Mouse (Mus musculus) MEL (cell line): ENCODE data around the gene Hist1h1e. TPM values are rescaled to one million over a fixed set of nuclear protein-coding genes. Genes with fewer than 3 reads are reported as not detected.
"Not testable (repeated sequence)": the region's sequence is repeated elsewhere in the genome, so short reads cannot be mapped to it uniquely, and the experiment has no call there.

Experiments used
- DNase-seq: peaks from one replicate; pipeline ENCODE4 v3.0.0; 2011; ENCODE audit warnings: low read depth, low spot score
- H3K27ac ChIP-seq: 2 replicates; pipeline ENCODE4 v1.5.1; 2012; ENCODE audit warnings: low read depth, mild to moderate bottlenecking, control low read depth, low read length, moderate library complexity; ENCODE audit not compliant: control insufficient read depth
- H3K27me3 ChIP-seq, 2 experiments: fragments of 150-350 bp in 1 of 2; sonication (generic) in 1 of 2; 2 replicates each; pipeline ENCODE4 v1.6.1; 2012; ENCODE audit warnings: low read length in 2 of 2, mild to moderate bottlenecking in 2 of 2, improper control_type of control experiment in 1 of 2, moderate library complexity in 1 of 2; ENCODE audit not compliant: insufficient read depth in 2 of 2, control insufficient read depth in 1 of 2
- H3K36me3 ChIP-seq, 2 experiments: 2 replicates each; pipeline ENCODE4 v1.6.1; 2012 to 2014; ENCODE audit warnings: low read length in 2 of 2, improper control_type of control experiment in 1 of 2, inconsistent platforms in 1 of 2, mild to moderate bottlenecking in 1 of 2; ENCODE audit not compliant: insufficient read depth in 2 of 2, control insufficient read depth in 1 of 2
- H3K4me1 ChIP-seq, 2 experiments: fragments of 150-350 bp in 1 of 2; sonication (generic) in 1 of 2; 2 replicates each; pipeline ENCODE4 v1.6.1; 2012; ENCODE audit warnings: low read length in 2 of 2, improper control_type of control experiment in 1 of 2, mild to moderate bottlenecking in 1 of 2; ENCODE audit not compliant: insufficient read depth in 2 of 2, control insufficient read depth in 1 of 2
- H3K4me3 ChIP-seq, 2 experiments: fragments of 150-350 bp in 1 of 2; sonication (generic) in 1 of 2; 2 replicates each; pipeline ENCODE4 v1.5.1; 2012; ENCODE audit warnings: low read depth in 2 of 2, low read length in 2 of 2, mild to moderate bottlenecking in 2 of 2, moderate library complexity in 2 of 2, control low read depth in 1 of 2, improper control_type of control experiment in 1 of 2; ENCODE audit not compliant: control insufficient read depth in 1 of 2, insufficient read depth in 1 of 2
- H3K79me2 ChIP-seq: 2 replicates; pipeline ENCODE4 v1.6.1; 2012; ENCODE audit warnings: mild to moderate bottlenecking, low read length, moderate library complexity; ENCODE audit not compliant: control insufficient read depth, poor library complexity, insufficient read depth
- H3K9ac ChIP-seq: 2 replicates; pipeline ENCODE4 v1.6.1; 2012; ENCODE audit warnings: low read depth, mild to moderate bottlenecking, control low read depth, low read length, moderate library complexity; ENCODE audit not compliant: control insufficient read depth, poor library complexity, severe bottlenecking
- H3K9me3 ChIP-seq: fragments of 150-350 bp; sonication (generic); replicated peaks from 2 replicates; pipeline ENCODE4 v1.6.1; 2012; ENCODE audit warnings: mild to moderate bottlenecking, low read length, improper control_type of control experiment, moderate library complexity; ENCODE audit not compliant: insufficient read depth
- CTCF ChIP-seq, 3 experiments: IDR thresholded peaks in 2 of 3; conservative IDR thresholded peaks in 1 of 3; 2 replicates each; pipeline ENCODE4 v1.5.1; 2011 to 2012; ENCODE audit warnings: low read length in 3 of 3, low read depth in 2 of 3, mild to moderate bottlenecking in 2 of 3, improper control_type of control experiment in 1 of 3, inconsistent platforms in 1 of 3, mixed read lengths in 1 of 3, moderate library complexity in 1 of 3; ENCODE audit not compliant: control insufficient read depth in 1 of 3, insufficient read depth in 1 of 3, poor library complexity in 1 of 3, severe bottlenecking in 1 of 3
- POLR2A ChIP-seq, 2 experiments: IDR thresholded peaks; 2 replicates each; pipeline ENCODE4 v1.6.1; 2011 to 2012; ENCODE audit warnings: low read length in 2 of 2, mild to moderate bottlenecking in 2 of 2, control low read depth in 1 of 2, improper control_type of control experiment in 1 of 2, low read depth in 1 of 2, moderate library complexity in 1 of 2; ENCODE audit not compliant: control insufficient read depth in 1 of 2, insufficient read depth in 1 of 2, poor library complexity in 1 of 2
- POLR2AphosphoS5 ChIP-seq: IDR thresholded peaks from 2 replicates; pipeline ENCODE4 v1.6.1; 2012; ENCODE audit warnings: low read depth, borderline replicate concordance, mild to moderate bottlenecking, inconsistent platforms, low read length, moderate library complexity, mixed read lengths
- RCOR1 ChIP-seq: IDR thresholded peaks from 2 replicates; pipeline ENCODE4 v1.6.1; 2012; ENCODE audit warnings: low read depth, mild to moderate bottlenecking, inconsistent platforms, low read length, improper control_type of control experiment
- TBP ChIP-seq: IDR thresholded peaks from 2 replicates; pipeline ENCODE4 v1.8.0; 2011; ENCODE audit warnings: low read depth, low read length, improper control_type of control experiment
- TCF12 ChIP-seq: IDR thresholded peaks from 2 replicates; pipeline ENCODE4 v1.6.1; 2014; ENCODE audit warnings: low read depth, mild to moderate bottlenecking, inconsistent platforms, low read length, improper control_type of control experiment, moderate library complexity
- UBTF ChIP-seq: IDR thresholded peaks from 2 replicates; pipeline ENCODE4 v1.6.1; 2012; ENCODE audit warnings: low read depth, mild to moderate bottlenecking, inconsistent platforms, low read length, improper control_type of control experiment, moderate library complexity, borderline replicate concordance; ENCODE audit not compliant: insufficient read depth
- polyA plus RNA-seq, 2 experiments: library from polyadenylated mRNA; stranded (reverse) in 1 of 2; unstranded in 1 of 2; fragments of >175 nt in 1 of 2; fragments of >200 nt in 1 of 2; gene quantifications; 2 replicates each; pipeline versions ENCODE4 v1.2.1 to v1.2.4; 2012; ENCODE audit warnings: low replicate concordance in 2 of 2, low read depth in 1 of 2; ENCODE audit not compliant: insufficient read length in 2 of 2, insufficient read depth in 1 of 2, missing spikeins in 1 of 2
- total RNA-seq: library from RNA; depleted of rRNA; stranded (reverse); fragments of 300-350 nt; gene quantifications from 2 replicates; pipeline ENCODE4 v1.2.3, GENCODE M21; 2012

Hist1h1e gene
- total and polyA plus RNA-seq, 3 experiments: 1.6 to 268 TPM; not detected in 1

DNA sequence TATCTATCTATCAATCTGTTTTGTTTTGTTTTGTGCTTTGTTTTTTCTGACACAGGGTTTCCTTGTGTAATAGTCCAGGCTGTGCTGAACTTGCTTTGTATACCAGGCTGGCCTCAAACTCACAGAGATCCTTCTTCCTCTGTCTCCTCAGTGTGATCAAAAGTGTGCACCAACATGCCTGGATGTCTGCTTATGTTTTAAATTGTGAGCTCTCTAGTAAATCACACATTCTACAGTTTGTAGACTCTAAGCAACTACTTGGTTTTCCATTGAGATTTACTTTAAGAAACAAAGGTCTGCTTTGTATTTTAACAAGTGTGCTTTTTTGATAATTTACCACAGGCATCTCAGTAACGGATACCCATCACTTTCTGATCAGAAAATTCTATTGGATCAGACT lies 44.5 kb downstream of the Hist1h1e start (continued):
- TF ChIP-seq RCOR1 (no peak), TCF12 (no peak)

DNA sequence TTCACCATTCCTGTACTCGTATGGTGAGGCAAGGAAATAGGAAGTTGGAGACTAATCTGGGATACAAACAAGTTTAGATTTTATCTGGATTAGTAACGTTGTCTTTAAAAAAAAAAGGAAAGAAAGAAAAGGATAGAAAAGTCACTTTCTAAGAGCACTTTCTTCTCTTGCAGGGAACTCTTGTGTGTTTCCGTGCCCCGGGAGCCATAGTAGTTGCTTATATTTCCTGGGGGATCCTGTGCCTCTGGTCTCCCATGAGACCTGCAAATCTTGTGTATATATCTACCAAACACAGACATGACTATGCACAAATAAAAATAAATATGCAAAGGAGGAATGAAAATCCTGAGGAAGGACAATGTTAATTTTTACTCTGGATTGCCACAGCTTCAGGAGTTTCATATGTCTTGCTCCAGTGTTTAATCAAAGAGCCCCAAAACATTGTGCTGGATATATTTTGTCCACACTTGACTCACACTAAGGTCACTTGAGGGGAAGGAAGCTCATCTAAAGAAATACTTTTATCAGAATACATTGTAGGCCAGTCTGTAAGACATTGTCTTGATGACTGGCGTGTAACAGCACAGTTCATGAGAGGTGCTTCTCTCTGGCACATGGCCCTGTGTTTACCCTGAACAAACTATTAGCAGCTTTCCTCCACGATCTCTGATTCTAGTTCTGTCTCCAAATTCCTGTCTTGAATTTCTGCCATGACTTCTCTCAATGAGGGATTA lies 45.3 kb downstream of the Hist1h1e start:
- H3K27ac ChIP-seq: peak overlapping the region; percentile 86
- peaks cover 0 to 2% of the 10 kb centered on the region in 2 experiments; a peak in 1 of 4 replicates for H3K4me1 ChIP-seq
- peak; percentile 75 for DNase-seq
- H3K36me3 ChIP-seq: peaks cover 0 to 32% of the 10 kb centered on the region in 2 experiments; a peak in 2 of 4 replicates
- no peaks in the 10 kb centered on the region for H3K27me3 ChIP-seq
- peaks cover 6% of the 10 kb centered on the region; the same call in 1 of the 2 replicates for H3K79me2 ChIP-seq
- peak overlapping the region; percentile 6 to 47 for H3K4me3 ChIP-seq
- TF ChIP-seq TBP (0 out of 2 replicates have a peak, but pooled peaks have one; percentile 12), CTCF (IDR thresholded peaks at IDR 0.05 in 2 of 3, conservative IDR thresholded peaks at IDR 0.05 in 1 of 3; ENCODE audit: control insufficient read depth in 1 of 3, insufficient read depth in 1 of 3, low read depth in 2 of 3, low read length in 3 of 3, poor library complexity in 1 of 3, severe bottlenecking in 1 of 3) (no peak)
- H3K9me3 ChIP-seq: no peaks in the 10 kb centered on the region
- peak overlapping the region; percentile 73 for H3K9ac ChIP-seq

DNA sequence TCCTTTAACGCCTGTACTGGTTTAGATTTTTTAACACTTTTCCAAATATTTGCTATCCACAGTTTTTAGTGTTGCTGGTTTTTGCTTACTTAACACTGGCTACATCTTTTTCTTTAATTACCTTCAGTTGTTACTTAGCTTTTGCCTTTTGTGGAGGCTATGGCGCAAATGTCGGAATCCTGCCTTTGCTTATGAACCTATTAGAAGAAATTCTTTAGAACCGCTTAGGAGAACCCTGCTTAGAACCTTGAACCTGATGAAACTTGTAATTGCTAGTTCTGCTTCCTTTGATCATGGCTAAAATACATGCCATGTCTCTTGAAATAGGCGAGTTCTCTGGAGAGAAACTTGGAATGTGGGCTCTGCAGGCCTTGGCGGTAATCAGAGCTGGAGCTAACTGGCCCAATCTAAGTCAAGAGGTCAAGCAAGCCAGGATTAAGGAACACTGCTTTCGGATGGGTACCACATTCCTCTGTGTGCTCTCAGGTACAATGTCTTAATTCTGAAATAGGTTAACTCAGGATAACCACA lies 45.9 kb downstream of the Hist1h1e start:
- H3K27me3 ChIP-seq: no peaks in the 10 kb centered on the region
- H3K36me3 ChIP-seq: peaks cover 0 to 31% of the 10 kb centered on the region in 2 experiments; a peak in 2 of 4 replicates
- peak; percentile 86 for DNase-seq
- H3K9me3 ChIP-seq: no peaks in the 10 kb centered on the region
- H3K79me2 ChIP-seq: peaks cover 6% of the 10 kb centered on the region; the same call in 1 of the 2 replicates
- peaks cover 0 to 2% of the 10 kb centered on the region in 2 experiments; a peak in 1 of 4 replicates for H3K4me1 ChIP-seq
- H3K4me3 ChIP-seq: peak overlapping the region; percentile 6 to 47
- peak overlapping the region; percentile 86 for H3K27ac ChIP-seq
- TF ChIP-seq POLR2A (IDR thresholded peaks at IDR 0.05; ENCODE audit: control insufficient read depth in 1 of 2, insufficient read depth in 1 of 2, low read depth in 1 of 2, low read length in 2 of 2, poor library complexity in 1 of 2) (peak; percentile 52 to 81; a peak in 3 of 4 replicates), TBP (no peak; the same call in 1 of the 2 replicates)
- TF ChIP-seq, all 39 proteins: peak for 1
- H3K9ac ChIP-seq: peak overlapping the region; percentile 73

DNA sequence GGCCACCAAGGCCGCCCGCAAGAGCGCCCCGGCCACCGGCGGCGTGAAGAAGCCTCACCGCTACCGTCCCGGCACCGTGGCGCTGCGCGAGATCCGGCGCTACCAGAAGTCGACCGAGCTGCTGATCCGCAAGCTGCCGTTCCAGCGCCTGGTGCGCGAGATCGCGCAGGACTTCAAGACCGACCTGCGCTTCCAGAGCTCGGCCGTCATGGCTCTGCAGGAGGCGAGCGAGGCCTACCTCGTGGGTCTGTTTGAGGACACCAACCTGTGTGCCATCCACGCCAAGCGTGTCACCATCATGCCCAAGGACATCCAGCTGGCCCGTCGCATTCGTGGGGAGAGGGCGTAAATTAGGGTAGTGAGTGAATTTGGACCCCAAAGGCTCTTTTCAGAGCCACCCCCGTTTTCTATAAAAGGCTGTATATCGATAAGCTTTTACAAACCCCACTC lies 46.5 kb downstream of the Hist1h1e start:
- H3K9me3 ChIP-seq: not testable (repeated sequence)
- Histone ChIP-seq H3K27ac (peak overlapping the region; percentile 86), H3K4me3 (peak overlapping the region; percentile 6 to 47), H3K9ac (peak overlapping the region; percentile 73)
- TF ChIP-seq POLR2A (IDR thresholded peaks at IDR 0.05; ENCODE audit: control insufficient read depth in 1 of 2, insufficient read depth in 1 of 2, low read depth in 1 of 2, low read length in 2 of 2, poor library complexity in 1 of 2): peak; percentile 94 to 97; a peak in 3 of 4 replicates
- TF ChIP-seq UBTF: peak; percentile 90; the same call in 1 of the 2 replicates
- TF ChIP-seq POLR2AphosphoS5: peak; percentile 93; the same call in 1 of the 2 replicates
- TF ChIP-seq, all 39 proteins: peak for 3; not testable (repeated sequence) for 36
- H3K79me2 ChIP-seq, H3K4me1 ChIP-seq, H3K27me3 ChIP-seq: not testable (repeated sequence)
- peak; percentile 75 for DNase-seq
- peaks cover 0 to 30% of the 10 kb centered on the region in 2 experiments; a peak in 2 of 4 replicates for H3K36me3 ChIP-seq
